Mouse (Mus musculus): ENCODE results near the gene Rnpepl1.

DNA sequence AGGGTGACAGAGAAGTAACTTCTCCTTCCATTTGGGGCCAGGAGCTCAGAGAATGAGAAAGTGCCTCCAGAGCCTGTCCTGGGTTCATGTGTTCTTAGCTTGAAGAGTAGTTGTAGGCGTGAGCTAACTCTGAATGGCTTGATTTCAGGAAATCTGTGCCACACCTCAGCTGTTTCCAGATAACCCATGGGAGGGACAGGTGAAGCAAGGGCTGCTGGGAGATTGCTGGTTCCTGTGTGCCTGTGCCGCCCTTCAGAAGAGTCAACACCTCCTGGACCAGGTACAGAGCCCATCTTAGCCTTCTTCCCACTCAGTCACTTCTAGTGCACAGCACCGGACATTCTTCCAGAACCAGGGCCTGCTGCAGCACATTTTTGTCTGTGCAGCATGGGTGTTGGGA lies 27.2 kb downstream of the Rnpepl1 start:
- TF ChIP-seq EP300 (IDR thresholded peaks at IDR 0.05; ENCODE audit: low read depth) (no peak), CTCF (IDR thresholded peaks at IDR 0.05; ENCODE audit: low read depth) (no peak)

Data from liver, embryonic 14.5 days (tissue).